Mouse (Mus musculus) myocyte (in vitro differentiated cells): ENCODE measurements around the gene Mbtd1. TPM values are rescaled to one million over a fixed set of nuclear protein-coding genes. Genes with fewer than 3 reads are reported as not detected.

Experiments
- polyA plus RNA-seq: library from polyadenylated mRNA; unstranded; fragments of >200 nt; fragmentation: generic; extraction: Trizol; gene quantifications from one replicate; pipeline ENCODE4 v1.2.1, GENCODE M21; 2012; ENCODE audit warnings: missing spikeins

Mbtd1 gene
- polyA plus RNA-seq, 1 experiment, result 4.2 TPM

Other genes with a start within 250 kb of the Mbtd1 start
- 16.3 TPM for gene Utp18, start 86 bp upstream of the Mbtd1 start, polyA plus RNA-seq
- gene Nme2, start 70.4 kb downstream of the Mbtd1 start, polyA plus RNA-seq, result 1,152 TPM
- 258 TPM for gene Gm20390, start 82.4 kb downstream of the Mbtd1 start, polyA plus RNA-seq
- gene Nme1, start 82.7 kb downstream of the Mbtd1 start, polyA plus RNA-seq, result 48.7 TPM
- gene Spag9, start 110.2 kb downstream of the Mbtd1 start, polyA plus RNA-seq, result 16.9 TPM